Mouse (Mus musculus) ES-E14 (cell line): Measurements from ENCODE around the gene Abcc5. TPM values are rescaled to one million over a fixed set of nuclear protein-coding genes. Genes with fewer than 3 reads are reported as not detected.

Experiments used
- DNase-seq: peaks from one replicate; pipeline ENCODE4 v3.0.0-alpha.2; 2013; ENCODE audit warnings: low read depth, low spot score
- H3K27ac ChIP-seq: 2 replicates; pipeline ENCODE4 v1.5.1; 2012; ENCODE audit warnings: low read depth, mild to moderate bottlenecking, low read length, moderate library complexity, mixed read lengths; ENCODE audit not compliant: poor library complexity, insufficient read depth, severe bottlenecking
- H3K36me3 ChIP-seq: 2 replicates; pipeline ENCODE4 v1.6.1; 2012; ENCODE audit warnings: mild to moderate bottlenecking, low read length, moderate library complexity, mixed read lengths; ENCODE audit not compliant: control insufficient read depth, poor library complexity, insufficient read depth, severe bottlenecking
- H3K4me1 ChIP-seq, 2 experiments: fragments of 150-350 bp in 1 of 2; sonication (generic) in 1 of 2; 2 replicates each; pipeline ENCODE4 v1.6.1; 2012; ENCODE audit warnings: low read length in 2 of 2, mild to moderate bottlenecking in 1 of 2, mixed read lengths in 1 of 2; ENCODE audit not compliant: control insufficient read depth in 2 of 2, insufficient read depth in 2 of 2, poor library complexity in 1 of 2
- H3K4me3 ChIP-seq, 2 experiments: fragments of 150-350 bp in 1 of 2; sonication (generic) in 1 of 2; 2 replicates each; pipeline ENCODE4 v1.5.1; 2012; ENCODE audit warnings: low read length in 2 of 2, low read depth in 1 of 2, mild to moderate bottlenecking in 1 of 2, mixed read lengths in 1 of 2; ENCODE audit not compliant: insufficient read depth in 1 of 2, poor library complexity in 1 of 2, severe bottlenecking in 1 of 2
- H3K9ac ChIP-seq: 2 replicates; pipeline ENCODE4 v1.6.1; 2012; ENCODE audit warnings: low read depth, mild to moderate bottlenecking, low read length, mixed read lengths; ENCODE audit not compliant: poor library complexity, insufficient read depth, severe bottlenecking
- H3K9me3 ChIP-seq: fragments of 150-350 bp; sonication (generic); 2 replicates; pipeline ENCODE4 v1.6.1; 2012; ENCODE audit warnings: low read depth, mild to moderate bottlenecking, low read length; ENCODE audit not compliant: control insufficient read depth, insufficient read depth
- CHD2 ChIP-seq: IDR thresholded peaks from 2 replicates; pipeline ENCODE4 v1.6.1; 2014; ENCODE audit warnings: mild to moderate bottlenecking, low read depth, low read length, inconsistent platforms
- HCFC1 ChIP-seq: IDR thresholded peaks from 2 replicates; pipeline ENCODE4 v1.6.1; 2012; ENCODE audit warnings: low read length, inconsistent platforms, borderline replicate concordance; ENCODE audit not compliant: insufficient read depth
- MAFK ChIP-seq: IDR thresholded peaks from 2 replicates; pipeline ENCODE4 v1.6.1; 2014; ENCODE audit warnings: mild to moderate bottlenecking, low read depth, low read length, inconsistent platforms; ENCODE audit not compliant: insufficient read depth
- ZC3H11A ChIP-seq: IDR thresholded peaks from 2 replicates; pipeline ENCODE4 v1.6.1; 2012; ENCODE audit warnings: low read depth, mild to moderate bottlenecking, inconsistent platforms, low read length, borderline replicate concordance
- ZNF384 ChIP-seq: IDR thresholded peaks from 2 replicates; pipeline ENCODE4 v1.6.1; 2012; ENCODE audit warnings: low read depth, low read length, inconsistent platforms
- in situ Hi-C, 2 experiments: fragments of 600-800 bp; cut with MboI; formaldehyde crosslinking; loops; one replicate each; pipeline ENCODE4 v1.15.1; 2025; ENCODE audit warnings: low sequenced_read_pairs in 2 of 2, inconsistent platforms in 1 of 2; ENCODE audit not compliant: unreplicated experiment in 2 of 2
- total RNA-seq: library from RNA; depleted of rRNA; stranded (reverse); fragments of 300-350 nt; gene quantifications from 2 replicates; pipeline ENCODE4 v1.2.3, GENCODE M21; 2012

The Abcc5 gene
- total RNA-seq, 1 experiment: 159 TPM

DNA sequence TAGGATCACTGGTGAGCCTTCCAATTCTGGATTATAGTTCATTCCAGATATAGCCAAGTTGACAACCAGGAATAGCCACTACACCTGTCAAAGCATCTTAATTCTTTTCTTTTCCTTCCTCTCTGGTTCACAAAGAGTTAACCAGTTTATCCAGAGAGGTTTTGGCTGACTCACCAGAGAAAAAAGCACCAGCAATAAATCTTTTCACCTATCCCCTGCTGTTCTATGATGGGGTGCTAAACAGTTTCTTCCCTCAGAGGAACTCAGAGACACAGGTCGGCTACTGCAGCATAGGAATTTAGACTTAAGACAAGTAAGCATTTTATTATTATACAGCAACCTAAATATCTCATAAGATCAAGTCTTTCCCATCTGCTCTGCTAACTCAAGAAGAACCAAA lies 29.9 kb upstream of the Abcc5 start:
- in situ Hi-C loops: no loop called here
- TF ChIP-seq ZC3H11A (no peak), CHD2 (no peak), ZNF384 (no peak), MAFK (no peak), HCFC1 (no peak)
- Histone ChIP-seq H3K4me3 (no peak overlapping the region), H3K9me3 (no peaks in the 10 kb centered on the region), H3K36me3 (peaks cover 4% of the 10 kb centered on the region; the same call in 1 of the 2 replicates), H3K27ac (no peak overlapping the region), H3K4me1 (peaks cover 0 to 2% of the 10 kb centered on the region in 2 experiments; a peak in 2 of 4 replicates), H3K9ac (no peak overlapping the region)
- no peak for DNase-seq

DNA sequence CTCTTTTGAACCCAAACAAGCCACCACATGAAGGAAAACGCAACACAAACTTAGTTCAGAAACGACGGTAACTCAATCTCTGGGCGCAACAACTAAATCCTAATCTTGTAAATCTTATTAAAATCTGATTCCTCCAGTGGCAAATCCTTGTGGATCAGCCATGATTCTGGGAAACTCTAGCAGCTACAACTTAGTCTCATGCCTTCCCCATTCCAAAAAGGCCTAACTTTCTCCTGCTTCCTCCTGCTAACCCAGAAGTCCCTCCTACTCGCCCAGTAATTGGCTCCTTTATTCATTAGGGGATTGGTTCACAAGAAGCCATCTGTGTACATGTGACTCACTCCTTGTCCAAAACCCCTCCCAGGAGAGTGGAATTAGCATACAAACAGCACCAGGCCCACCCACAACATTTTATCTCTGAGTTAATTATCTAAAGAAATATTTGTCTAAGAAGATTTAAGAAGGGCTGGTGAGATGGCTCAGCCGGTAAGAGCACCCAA lies 28.0 kb upstream of the Abcc5 start:
- in situ Hi-C loops: no loop called here
- Histone ChIP-seq H3K9ac (peak overlapping the region; percentile 96), H3K36me3 (peaks cover 4% of the 10 kb centered on the region; the same call in 1 of the 2 replicates), H3K4me3 (peak overlapping the region; percentile 83 to 86), H3K27ac (peak overlapping the region; percentile 94), H3K9me3 (no peaks in the 10 kb centered on the region), H3K4me1 (peaks cover 0 to 4% of the 10 kb centered on the region in 2 experiments; a peak in 2 of 4 replicates)
- DNase-seq: peak; percentile 40
- TF ChIP-seq ZNF384 (peak; percentile 74), MAFK (no peak), CHD2 (no peak)

DNA sequence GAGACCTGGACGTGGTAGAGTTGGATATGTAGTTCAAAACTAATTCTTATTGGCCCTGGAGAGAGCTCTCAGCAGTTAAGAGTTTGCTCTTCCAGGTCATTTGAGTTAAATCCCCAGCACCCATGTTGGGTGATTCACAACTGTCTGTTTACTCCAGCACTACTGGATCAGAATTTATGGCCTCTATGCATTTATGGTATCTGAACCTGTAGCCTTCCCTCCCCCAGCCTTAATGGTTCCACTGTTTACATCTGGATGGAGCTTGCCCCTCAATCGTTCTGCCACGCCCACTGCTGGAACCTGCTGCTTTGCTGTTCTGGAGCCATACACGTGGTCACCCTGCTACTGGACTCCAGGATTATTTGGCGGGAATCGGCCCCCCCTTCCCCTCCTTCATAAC lies 25.6 kb upstream of the Abcc5 start:
- Histone ChIP-seq H3K9ac (peak overlapping the region; percentile 66; the same call in 1 of the 2 replicates), H3K9me3 (no peaks in the 10 kb centered on the region), H3K4me3 (peak overlapping the region in 1 of 2 experiments; percentile 22; a peak in 1 of 4 replicates), H3K4me1 (peaks cover 0 to 4% of the 10 kb centered on the region in 2 experiments; a peak in 2 of 4 replicates), H3K27ac (peak overlapping the region; percentile 50; the same call in 1 of the 2 replicates), H3K36me3 (peaks cover 4% of the 10 kb centered on the region; the same call in 1 of the 2 replicates)
- in situ Hi-C loops: no loop called here
- no peak for TF ChIP-seq ZC3H11A
- TF ChIP-seq HCFC1: no peak
- TF ChIP-seq CHD2: no peak
- no peak for TF ChIP-seq ZNF384
- TF ChIP-seq MAFK: no peak
- DNase-seq: no peak

DNA sequence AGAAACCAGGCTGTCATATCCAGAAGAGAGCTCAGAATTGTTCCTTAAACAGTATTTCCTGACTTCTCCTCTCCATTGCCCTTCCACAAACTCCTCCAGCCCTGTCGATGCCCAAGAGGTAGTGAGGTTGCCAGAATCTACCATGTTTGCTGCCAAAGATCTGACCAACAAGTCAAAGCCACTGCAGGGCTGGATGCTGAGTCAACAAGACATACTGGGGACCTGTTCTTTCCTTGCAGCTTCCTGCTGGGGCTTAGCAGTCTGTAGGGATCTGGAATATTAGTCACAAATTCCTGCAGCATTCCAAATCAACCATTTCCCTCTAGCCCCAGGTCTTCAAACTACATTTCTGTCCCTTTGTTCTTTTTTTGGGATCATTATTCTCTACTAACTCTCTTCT lies 19.7 kb upstream of the Abcc5 start:
- no peak overlapping the region for H3K4me3 ChIP-seq
- TF ChIP-seq HCFC1 (no peak), CHD2 (no peak), MAFK (0 out of 2 replicates have a peak, but pooled peaks have one; percentile 42), ZC3H11A (no peak), ZNF384 (no peak)
- no peaks in the 10 kb centered on the region for H3K9me3 ChIP-seq
- no peak overlapping the region for H3K27ac ChIP-seq
- DNase-seq: no peak
- no peak overlapping the region for H3K9ac ChIP-seq
- H3K4me1 ChIP-seq: peaks cover 0 to 8% of the 10 kb centered on the region in 2 experiments; a peak in 1 of 4 replicates
- no peaks in the 10 kb centered on the region for H3K36me3 ChIP-seq
- in situ Hi-C loops: no loop called here

DNA sequence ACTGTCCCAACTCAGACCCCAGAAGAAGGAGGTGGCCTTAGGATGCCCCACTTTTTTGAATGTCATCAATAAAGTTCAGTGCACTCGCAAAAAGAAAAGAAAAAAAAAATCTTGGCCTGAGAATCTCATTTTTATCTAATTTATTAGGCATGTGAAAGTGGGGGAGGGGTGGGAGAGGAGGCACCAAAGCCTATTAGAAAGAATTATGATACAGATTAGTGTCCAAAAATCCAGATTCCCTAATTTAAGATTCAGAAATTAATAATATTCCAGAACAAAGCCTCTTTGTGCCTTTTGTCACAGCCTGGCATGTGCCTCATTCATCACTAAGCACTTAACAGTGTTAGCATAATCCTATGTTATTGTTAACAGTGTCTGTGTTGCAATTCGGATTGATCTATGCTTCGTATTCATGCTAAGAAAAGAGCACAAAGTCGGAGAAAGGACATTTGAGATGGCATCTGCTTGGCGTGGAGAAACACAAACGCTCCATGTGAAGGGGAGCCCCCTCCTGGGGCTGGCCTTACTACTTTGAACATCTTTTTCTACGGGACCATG lies 18.7 kb upstream of the Abcc5 start:
- in situ Hi-C loops: no loop called here

More for the DNA sequence above, 18.7 kb upstream of the Abcc5 start:
- H3K36me3 ChIP-seq: no peaks in the 10 kb centered on the region
- H3K4me1 ChIP-seq: peaks cover 0 to 8% of the 10 kb centered on the region in 2 experiments; a peak in 1 of 4 replicates
- TF ChIP-seq ZNF384 (no peak), MAFK (no peak), ZC3H11A (no peak), HCFC1 (no peak)
- H3K9ac ChIP-seq: no peak overlapping the region
- no peak for DNase-seq
- no peak overlapping the region for H3K27ac ChIP-seq
- H3K9me3 ChIP-seq: no peaks in the 10 kb centered on the region
- no peak overlapping the region for H3K4me3 ChIP-seq
